Mouse (Mus musculus): ENCODE data around the gene Mat2a. TPM values are rescaled to one million over a fixed set of nuclear protein-coding genes. Genes with fewer than 3 reads are reported as not detected.

Gene Mat2a
- total and polyA plus RNA-seq, 3 experiments = 166 to 456 (median 218) TPM

GRCm38 (mm10) chr6:72439355-72440185, at the start of gene Mat2a (continued):
- no peak; the same call in 1 of the 2 replicates for TF ChIP-seq BHLHE40 (IDR thresholded peaks at IDR 0.05; ENCODE audit: low read depth, low read length)

GRCm38 (mm10) chr6:72488850-72489249, 49.5 kb upstream of the Mat2a start:
- Histone ChIP-seq H3K4me2 (ENCODE audit: insufficient read depth, low read depth, poor library complexity, severe bottlenecking) (no peak overlapping the region), H3K4me3 (replicated peaks in 1 of 3; ENCODE audit: low read depth in 2 of 3, low read length in 2 of 3, poor library complexity in 1 of 3) (no peak overlapping the region), H3K9me3 (replicated peaks; ENCODE audit: low read length) (no peaks in the 10 kb centered on the region), H3K27me3 (replicated peaks) (no peaks in the 10 kb centered on the region), H3K27ac (ENCODE audit: insufficient read depth, low read depth) (no peak overlapping the region), H3K4me1 (ENCODE audit: control insufficient read depth in 1 of 2, insufficient read depth in 2 of 2) (peaks cover 2 to 17% of the 10 kb centered on the region in 2 experiments; a peak in 2 of 4 replicates), H3K36me3 (replicated peaks in 1 of 2; ENCODE audit: control insufficient read depth in 1 of 2, insufficient read depth in 1 of 2, low read length in 1 of 2) (no peaks in the 10 kb centered on the region), H3K9ac (ENCODE audit: insufficient read depth, low read depth) (no peak overlapping the region), H3K79me2 (replicated peaks; ENCODE audit: control insufficient read depth, extremely low read depth, insufficient read depth, poor library complexity, severe bottlenecking) (no peaks in the 10 kb centered on the region)
- TF ChIP-seq ZKSCAN1 (IDR thresholded peaks at IDR 0.05; ENCODE audit: borderline replicate concordance, low read depth, low read length) (no peak), ZMIZ1 (IDR thresholded peaks at IDR 0.05; ENCODE audit: low read depth, low read length) (no peak), CTCF (conservative IDR thresholded peaks at IDR 0.05 in 1 of 2, IDR thresholded peaks at IDR 0.05 in 1 of 2; ENCODE audit: low read depth in 2 of 2, low read length in 2 of 2) (no peak), NELFE (IDR thresholded peaks at IDR 0.05; ENCODE audit: low read depth, low read length) (no peak), ZNF384 (IDR thresholded peaks at IDR 0.05; ENCODE audit: low read depth, low read length) (no peak), CHD1 (IDR thresholded peaks at IDR 0.05; ENCODE audit: low read depth, low read length) (no peak), MXI1 (IDR thresholded peaks at IDR 0.05; ENCODE audit: low read depth, low read length) (no peak), POLR2AphosphoS2 (IDR thresholded peaks at IDR 0.05; ENCODE audit: low read depth, low read length) (no peak), KAT2A (IDR thresholded peaks at IDR 0.05; ENCODE audit: insufficient replicate concordance, low read length) (no peak), JUND (conservative IDR thresholded peaks at IDR 0.05; ENCODE audit: low read depth, low read length) (no peak), RCOR1 (conservative IDR thresholded peaks at IDR 0.05; ENCODE audit: low read depth, low read length) (no peak), POLR2A (IDR thresholded peaks at IDR 0.05; ENCODE audit: low read depth, low read length) (no peak), USF2 (conservative IDR thresholded peaks at IDR 0.05; ENCODE audit: low read depth, low read length) (no peak), MAX (IDR thresholded peaks at IDR 0.05; ENCODE audit: low read length) (no peak), JUN (IDR thresholded peaks at IDR 0.05; ENCODE audit: insufficient read depth, low read depth, low read length) (no peak), MAFK (IDR thresholded peaks at IDR 0.05; ENCODE audit: insufficient replicate concordance, low read length) (no peak), ETS1 (conservative IDR thresholded peaks at IDR 0.05; ENCODE audit: low read depth, low read length) (no peak), GABPA (IDR thresholded peaks at IDR 0.05; ENCODE audit: insufficient replicate concordance, low read depth, low read length) (no peak), IRF4 (IDR thresholded peaks at IDR 0.05; ENCODE audit: low read depth, low read length) (no peak), UBTF (IDR thresholded peaks at IDR 0.05; ENCODE audit: low read depth, low read length) (no peak)
- dilution Hi-C loops (cut with MboI; ENCODE audit: extremely low pct_ligation_motif_present, extremely low pct_unique_long_range_greater_than_20kb, low sequenced_read_pairs) = no loop called here
- no peak for DNase-seq (ENCODE audit: extremely low read depth)
- in situ Hi-C loops (cut with MboI; ENCODE audit: low pct_ligation_motif_present, low pct_unique_long_range_greater_than_20kb, low sequenced_read_pairs) = no loop called here

Data from CH12.LX (cell line).